Mouse (Mus musculus) C2C12 (cell line): Measurements from ENCODE around the gene Mrpl12. TPM values are rescaled to one million over a fixed set of nuclear protein-coding genes. Genes with fewer than 3 reads are reported as not detected.

Experiments used
- H3K27me3 ChIP-seq: one replicate; pipeline ENCODE4 v1.6.1; 2011; ENCODE audit not compliant: control insufficient read depth, insufficient read depth, insufficient read length
- H3K36me3 ChIP-seq: one replicate; pipeline ENCODE4 v1.6.1; 2011; ENCODE audit not compliant: control insufficient read depth, insufficient read depth
- H3K4me3 ChIP-seq: one replicate; pipeline ENCODE4 v1.5.1; 2011; ENCODE audit warnings: mild to moderate bottlenecking, control low read depth; ENCODE audit not compliant: poor library complexity, insufficient read depth, severe bottlenecking
- H3K79me2 ChIP-seq: one replicate; pipeline ENCODE4 v1.6.1; 2011; ENCODE audit not compliant: control insufficient read depth, insufficient read depth
- H3K79me3 ChIP-seq: one replicate; pipeline ENCODE4 v1.6.1; 2011; ENCODE audit warnings: low read depth, control low read depth
- H3ac ChIP-seq: one replicate; pipeline ENCODE3; 2011; ENCODE audit warnings: low read depth; ENCODE audit not compliant: control insufficient read depth, insufficient read length
- CEBPB ChIP-seq: IDR thresholded peaks from one replicate; pipeline ENCODE4 v1.6.1; 2011; ENCODE audit warnings: low read depth, mild to moderate bottlenecking, control low read depth, moderate library complexity
- CTCF ChIP-seq: IDR thresholded peaks from one replicate; pipeline ENCODE4 v1.5.1; 2011; ENCODE audit not compliant: control insufficient read depth, insufficient read depth, insufficient read length
- FOSL1 ChIP-seq: IDR thresholded peaks from one replicate; pipeline ENCODE4 v1.8.0; 2011; ENCODE audit warnings: mild to moderate bottlenecking, low read length; ENCODE audit not compliant: poor library complexity, insufficient read depth, severe bottlenecking
- MAX ChIP-seq: IDR thresholded peaks from one replicate; pipeline ENCODE4 v1.6.1; 2011; ENCODE audit warnings: mild to moderate bottlenecking, control low read depth
- MYOD1 ChIP-seq: IDR thresholded peaks from one replicate; pipeline ENCODE4 v1.6.1; 2011; ENCODE audit warnings: low read depth; ENCODE audit not compliant: control insufficient read depth, insufficient read length
- MYOG ChIP-seq: IDR thresholded peaks from one replicate; pipeline ENCODE4 v1.6.1; 2011; ENCODE audit not compliant: control insufficient read depth, insufficient read length; ENCODE audit errors: extremely low read depth
- USF1 ChIP-seq: IDR thresholded peaks from one replicate; pipeline ENCODE4 v1.6.1; 2011; ENCODE audit warnings: low read depth, mild to moderate bottlenecking, control low read depth, moderate library complexity
- polyA plus RNA-seq: library from polyadenylated mRNA; unstranded; fragments of >200 nt; fragmentation: generic; extraction: Trizol; gene quantifications from one replicate; pipeline ENCODE4 v1.2.1, GENCODE M21; 2012; ENCODE audit warnings: missing spikeins

The Mrpl12 gene
- polyA plus RNA-seq, 1 experiment, result 338 TPM

GRCm38 (mm10) chr11:120530085-120530964 lies 45.9 kb downstream of the Mrpl12 start, which contains the start of gene Gcgr:
TSS of gene Gcgr (plus strand) at chr11:120530699.
- H3K79me2 ChIP-seq, result no peaks in the 10 kb centered on the region
- H3K4me3 ChIP-seq, result no peak within 1 kb of the TSS
- peaks cover 79% of the 10 kb centered on the region for H3K27me3 ChIP-seq
- H3ac ChIP-seq, result no peak within 1 kb of the TSS
- no peaks in the 10 kb centered on the region for H3K36me3 ChIP-seq
- TF ChIP-seq MYOG, result no peak
- no peak for TF ChIP-seq USF1
- no peak for TF ChIP-seq MYOD1
- no peak for TF ChIP-seq FOSL1
- no peak for TF ChIP-seq MAX
- no peak for TF ChIP-seq CEBPB
- TF ChIP-seq CTCF, result no peak
- H3K79me3 ChIP-seq, result no peaks in the 10 kb centered on the region

GRCm38 (mm10) chr11:120531646-120532045 lies 47.2 kb downstream of the Mrpl12 start:
- Histone ChIP-seq H3K27me3 (peaks cover 90% of the 10 kb centered on the region), H3K4me3 (no peak overlapping the region), H3ac (no peak overlapping the region), H3K36me3 (no peaks in the 10 kb centered on the region), H3K79me2 (no peaks in the 10 kb centered on the region), H3K79me3 (no peaks in the 10 kb centered on the region)
- TF ChIP-seq USF1 (no peak), CEBPB (no peak), CTCF (no peak), MYOG (no peak), MYOD1 (no peak), MAX (no peak), FOSL1 (no peak)

- Histone ChIP-seq H3K79me3 (no peaks in the 10 kb centered on the region), H3K36me3 (no peaks in the 10 kb centered on the region), H3K27me3 (peaks cover 77% of the 10 kb centered on the region), H3ac (no peak overlapping the region), H3K79me2 (no peaks in the 10 kb centered on the region), H3K4me3 (no peak overlapping the region)
- TF ChIP-seq MYOG, result no peak
- no peak for TF ChIP-seq CEBPB
- no peak for TF ChIP-seq MYOD1
- TF ChIP-seq FOSL1, result no peak
- no peak for TF ChIP-seq MAX
- no peak for TF ChIP-seq USF1
- no peak for TF ChIP-seq CTCF
These were observed 49.7 kb downstream of the Mrpl12 start for GRCm38 (mm10) chr11:120534093-120534492.

GRCm38 (mm10) chr11:120535145-120535544 lies 50.7 kb downstream of the Mrpl12 start:
- H3K4me3 ChIP-seq, result no peak overlapping the region

GRCm38 (mm10) chr11:120535804-120536203 lies 51.4 kb downstream of the Mrpl12 start:
- Histone ChIP-seq H3K79me3 (no peaks in the 10 kb centered on the region), H3K36me3 (no peaks in the 10 kb centered on the region), H3ac (no peak overlapping the region), H3K79me2 (no peaks in the 10 kb centered on the region), H3K4me3 (no peak overlapping the region), H3K27me3 (peaks cover 60% of the 10 kb centered on the region)
- TF ChIP-seq MYOG (no peak), FOSL1 (no peak), CTCF (no peak), CEBPB (no peak), USF1 (no peak), MYOD1 (no peak)

More at GRCm38 (mm10) chr11:120535145-120535544, 50.7 kb downstream of the Mrpl12 start:
- Histone ChIP-seq H3K36me3 (no peaks in the 10 kb centered on the region), H3ac (no peak overlapping the region), H3K27me3 (peaks cover 67% of the 10 kb centered on the region), H3K79me2 (no peaks in the 10 kb centered on the region), H3K79me3 (no peaks in the 10 kb centered on the region)
- TF ChIP-seq CEBPB (no peak), CTCF (no peak), MAX (no peak), MYOG (no peak), FOSL1 (no peak), MYOD1 (no peak), USF1 (no peak)

GRCm38 (mm10) chr11:120538485-120538884 lies 54.1 kb downstream of the Mrpl12 start:
- TF ChIP-seq USF1 (no peak), CEBPB (no peak), CTCF (no peak), MYOD1 (no peak), MYOG (no peak), FOSL1 (no peak), MAX (no peak)
- H3K36me3 ChIP-seq, result peaks cover 6% of the 10 kb centered on the region
- H3K79me2 ChIP-seq, result no peaks in the 10 kb centered on the region
- no peak overlapping the region for H3ac ChIP-seq
- peaks cover 34% of the 10 kb centered on the region for H3K27me3 ChIP-seq
- no peaks in the 10 kb centered on the region for H3K79me3 ChIP-seq
- no peak overlapping the region for H3K4me3 ChIP-seq
